Mouse (Mus musculus): ENCODE measurements around the gene H3f3b.

- TF ChIP-seq CTCF (IDR thresholded peaks at IDR 0.05; ENCODE audit: low read depth, low read length) (no peak), POLR2A (IDR thresholded peaks at IDR 0.05; ENCODE audit: extremely low read depth, insufficient read depth, low read length) (peak; percentile 70; the same call in 1 of the 2 replicates)
Observed at GRCm38 (mm10) chr11:116030088-116030897, 2.5 kb upstream of the H3f3b start, which contains the start of gene Unk.

Measured in liver, adult 2 months (tissue).